Mouse (Mus musculus) lung, postnatal 0 days (tissue): ENCODE data around the gene Slc2a2.

Source experiments
- CTCF ChIP-seq: IDR thresholded peaks from 2 replicates; pipeline ENCODE4 v1.5.1; 2016; ENCODE audit warnings: antibody characterized with exemption, mild to moderate bottlenecking
- EP300 ChIP-seq: IDR thresholded peaks from 2 replicates; pipeline ENCODE4 v1.6.1; 2016; ENCODE audit warnings: antibody characterized with exemption, mild to moderate bottlenecking, control low read depth

DNA sequence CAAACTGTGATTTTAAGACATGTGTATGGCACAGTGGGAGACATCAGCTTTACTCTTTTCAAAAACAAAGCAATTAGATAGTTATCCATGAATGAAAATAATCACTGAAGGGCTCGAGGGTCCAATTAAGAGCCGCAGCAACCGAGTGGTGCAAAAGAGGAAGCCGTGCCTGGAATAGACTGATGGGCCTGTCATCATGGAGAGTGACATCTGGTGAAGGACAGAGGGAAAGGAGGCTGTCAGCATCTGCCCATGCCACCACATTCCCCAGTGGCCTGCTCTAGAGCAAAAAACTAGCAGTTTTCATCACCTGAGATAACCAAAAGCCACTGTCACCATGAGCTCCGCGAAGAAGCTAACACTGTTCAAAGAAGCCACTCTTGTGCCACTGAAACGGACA, 57.8 kb downstream of the Slc2a2 start:
- TF ChIP-seq EP300: no peak
- TF ChIP-seq CTCF: no peak
